Mouse (Mus musculus) frontal cortex, postnatal 10 days (tissue): ENCODE measurements around the gene Lrrc61.
"Not testable (repeated sequence)": the region's sequence is repeated elsewhere in the genome, so short reads cannot be mapped to it uniquely, and the experiment has no call there.

Source experiments
- DNase-seq, 2 experiments: peaks; one replicate each; pipeline ENCODE4 v3.0.0; 2022; ENCODE audit warnings: low spot score in 2 of 2, mixed read lengths in 1 of 2

The Lrrc61 gene

DNA sequence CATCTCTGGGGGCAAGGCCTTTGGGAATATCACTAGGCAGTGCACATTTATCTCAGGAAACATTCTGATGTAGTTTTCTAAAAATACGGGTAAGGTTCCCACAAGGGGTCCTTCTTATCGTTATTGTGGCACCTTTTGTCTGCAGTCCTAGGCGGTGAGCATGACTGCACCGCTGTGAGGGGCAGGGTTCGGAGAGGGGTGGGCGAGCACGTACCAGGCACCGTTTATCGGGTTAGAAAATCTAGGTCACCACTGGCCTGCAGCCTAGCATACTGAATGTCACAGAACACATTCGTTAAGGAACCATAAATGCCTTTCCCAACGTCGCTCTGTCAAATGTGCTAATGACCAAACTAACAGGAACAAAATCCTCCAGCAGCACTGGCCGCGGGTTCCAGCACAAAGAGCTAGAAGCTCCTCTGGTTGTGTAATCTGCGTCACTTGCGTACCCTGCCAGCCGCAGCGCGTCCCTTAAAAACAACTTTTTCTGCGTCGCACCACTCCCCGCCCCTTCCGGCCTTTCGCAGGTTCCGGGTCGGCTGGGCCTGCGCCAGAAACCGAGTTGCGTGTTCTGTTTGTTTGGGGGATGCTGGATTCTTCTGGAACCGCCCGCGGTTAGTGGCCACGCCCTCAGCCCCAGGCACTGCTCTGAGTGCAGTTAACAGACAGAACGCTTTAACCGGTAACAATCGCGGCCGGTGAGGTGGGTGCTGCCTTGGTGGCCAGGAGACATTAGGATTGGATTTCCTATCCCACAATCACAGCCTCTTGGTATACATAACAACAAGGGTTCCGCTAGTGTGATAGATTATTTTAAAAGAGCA is at the start of gene Lrrc61:
Lrrc61 (plus strand) TSS at position 517 of the 824 bp plus-strand sequence.
- DNase-seq, result peak; percentile 94 to 96

DNA sequence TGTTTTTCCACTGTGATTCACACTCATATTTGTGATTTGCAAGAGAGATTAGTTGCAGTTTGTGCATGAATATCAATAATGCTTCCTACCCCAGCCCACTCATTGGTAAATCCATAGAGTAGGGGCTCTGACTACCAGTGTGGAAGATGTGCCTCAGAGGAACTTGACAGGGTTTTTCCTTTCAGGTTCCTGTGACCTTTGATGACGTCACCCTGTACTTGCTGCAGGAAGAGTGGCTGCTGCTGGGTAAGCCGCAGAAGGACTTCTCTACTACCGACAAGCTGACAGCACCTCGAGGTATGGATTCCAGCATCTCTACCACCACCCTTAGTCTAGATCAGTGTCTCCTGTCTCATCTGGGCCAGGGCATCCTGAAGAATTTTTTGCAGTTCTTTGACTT is 46.5 kb upstream of the Lrrc61 start:
- no peak for DNase-seq

DNA sequence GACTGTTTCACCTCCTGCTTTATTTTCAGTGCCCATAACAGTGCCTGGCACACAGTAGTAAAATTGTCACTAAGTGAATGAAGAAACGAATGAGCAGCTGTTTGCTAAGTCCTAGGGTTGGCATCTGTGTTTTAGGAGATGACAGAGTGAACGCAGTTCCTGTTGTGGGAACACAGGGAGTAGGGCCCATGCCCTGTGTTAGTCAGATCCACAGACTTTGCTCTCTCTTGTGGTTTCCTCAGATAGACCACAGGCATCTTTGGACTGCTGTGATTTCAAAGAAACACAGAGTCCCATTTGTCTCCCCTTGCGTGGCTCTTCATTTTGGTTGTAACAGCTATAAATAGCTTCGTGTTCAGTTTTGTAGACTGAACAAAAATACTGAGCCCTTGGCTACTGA is 44.2 kb upstream of the Lrrc61 start:
- DNase-seq, result no peak

DNA sequence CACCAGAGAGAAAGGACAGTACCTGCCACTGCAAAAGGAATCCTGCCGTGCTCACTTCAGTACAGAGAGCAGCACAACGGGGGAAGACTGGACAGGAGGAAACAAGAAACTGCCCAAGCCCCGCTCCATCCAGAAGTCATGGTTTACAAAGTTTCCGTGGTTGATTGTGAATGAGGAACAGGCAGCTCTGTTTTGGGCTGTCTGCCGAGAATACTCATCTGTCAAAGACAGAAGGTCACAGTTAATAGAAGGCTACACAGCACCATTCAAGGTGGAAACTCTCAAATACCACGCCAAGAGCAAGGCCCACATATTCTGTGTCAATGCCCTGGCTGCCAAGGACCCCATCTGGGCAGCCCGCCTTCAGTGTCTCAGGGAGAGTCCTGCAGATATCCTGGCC is 42.7 kb upstream of the Lrrc61 start:
- no peak for DNase-seq

DNA sequence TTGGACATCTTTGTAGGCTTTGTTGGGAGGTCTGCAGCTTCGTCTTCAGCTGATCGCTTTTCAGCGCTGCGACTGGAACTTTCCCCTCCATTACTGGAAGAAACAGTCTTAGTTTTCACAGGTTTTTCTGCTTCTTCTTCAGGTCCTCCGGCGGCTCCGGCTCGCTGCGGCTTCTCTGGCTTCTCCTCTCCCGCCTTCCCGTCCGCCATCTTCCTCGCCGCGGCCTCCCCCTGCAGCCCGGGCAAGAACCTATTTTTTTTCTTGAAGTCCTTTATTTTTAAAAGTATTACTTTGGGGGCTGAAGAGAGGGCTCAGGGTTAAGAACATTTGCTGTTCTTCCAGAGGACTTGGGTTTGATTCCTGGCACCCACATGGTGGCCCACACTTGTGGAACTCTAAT is 29.7 kb upstream of the Lrrc61 start:
- not testable (repeated sequence) for DNase-seq

DNA sequence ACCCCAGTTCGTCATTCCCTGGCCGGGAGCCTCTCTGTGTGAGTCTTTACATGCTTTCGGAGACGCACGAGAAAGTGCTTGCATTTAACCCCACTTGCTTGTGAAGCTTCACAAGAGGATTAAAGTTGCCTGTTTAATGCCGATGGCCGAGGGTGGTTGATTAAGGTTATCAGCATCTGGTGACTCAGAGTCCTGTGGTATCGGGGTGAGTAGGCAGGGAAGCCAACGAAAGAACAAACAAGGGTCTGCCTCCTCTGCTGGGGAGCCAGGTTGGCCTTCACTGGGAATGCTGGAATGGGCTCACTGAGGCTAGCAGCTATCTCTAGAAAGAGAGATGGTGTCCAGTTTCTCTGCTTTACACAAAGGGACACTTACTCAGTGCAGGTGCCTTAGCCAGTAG is 26.7 kb upstream of the Lrrc61 start:
- no peak for DNase-seq

DNA sequence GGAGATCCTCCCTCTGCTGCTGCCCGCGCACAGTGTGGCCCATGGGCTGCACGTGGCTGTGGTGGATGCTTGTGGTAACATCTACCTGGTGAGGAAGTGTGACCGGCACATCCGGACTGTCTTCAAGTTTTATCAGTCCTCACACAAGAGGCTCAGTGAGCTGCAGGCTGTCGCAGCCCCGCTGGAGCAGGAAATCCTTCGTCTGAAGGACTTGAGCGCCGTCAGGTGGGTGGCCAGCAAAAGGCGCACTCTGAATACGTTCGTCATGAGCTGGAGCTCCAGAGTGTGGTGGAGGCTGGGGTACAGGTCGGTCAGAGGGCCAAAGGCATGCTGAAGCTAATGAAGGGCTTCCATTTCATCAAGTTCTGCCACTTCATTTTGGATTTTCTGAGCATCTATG is 25.3 kb upstream of the Lrrc61 start:
- no peak for DNase-seq

DNA sequence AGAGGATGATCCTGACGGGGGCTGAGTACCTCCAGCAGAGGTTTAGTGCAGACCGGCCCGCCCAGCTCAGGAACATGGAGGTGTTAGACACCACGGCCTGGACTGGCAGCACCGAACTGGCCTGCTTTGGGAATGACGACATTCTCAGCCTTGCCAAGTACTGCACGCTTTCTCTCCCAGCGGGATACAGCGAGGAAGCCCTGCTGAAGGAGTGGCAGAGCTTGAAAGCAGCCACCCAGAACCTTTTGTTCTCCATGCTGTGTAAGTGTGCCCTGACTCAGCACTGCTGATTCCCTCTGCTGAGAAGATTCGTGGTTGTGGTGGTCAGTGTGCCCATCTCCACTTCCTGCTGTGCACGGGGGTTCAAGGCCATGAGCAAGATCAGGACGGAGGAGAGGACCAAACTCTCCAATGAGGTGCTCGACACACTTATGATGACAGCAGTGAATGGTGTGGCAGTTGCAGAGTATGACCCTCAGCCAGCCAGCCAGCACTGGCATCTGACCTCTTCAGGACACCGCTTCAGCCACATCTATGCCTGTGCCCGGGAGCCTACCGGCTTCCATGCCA is 24.6 kb upstream of the Lrrc61 start:
- DNase-seq, result no peak

DNA sequence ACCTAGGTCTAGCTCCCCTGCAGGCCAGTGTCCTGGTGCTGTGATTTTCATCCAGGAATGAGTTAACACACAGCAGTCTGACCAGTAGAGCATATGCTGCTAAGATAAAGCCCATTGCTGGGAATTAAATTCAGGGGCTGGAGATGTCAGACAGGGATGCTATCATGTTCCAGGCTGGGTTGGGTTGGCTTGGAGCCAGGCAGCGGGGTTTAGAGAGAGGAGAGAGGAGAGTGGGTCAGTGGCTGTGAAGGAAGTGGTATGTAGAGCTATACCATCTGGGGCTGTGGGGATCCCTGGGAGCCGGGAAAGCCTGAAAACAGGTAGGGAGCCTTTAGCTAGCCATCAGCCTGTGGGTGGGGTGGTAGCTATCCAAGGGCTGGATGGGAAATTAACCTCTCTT is 23.7 kb upstream of the Lrrc61 start:
- no peak for DNase-seq

DNA sequence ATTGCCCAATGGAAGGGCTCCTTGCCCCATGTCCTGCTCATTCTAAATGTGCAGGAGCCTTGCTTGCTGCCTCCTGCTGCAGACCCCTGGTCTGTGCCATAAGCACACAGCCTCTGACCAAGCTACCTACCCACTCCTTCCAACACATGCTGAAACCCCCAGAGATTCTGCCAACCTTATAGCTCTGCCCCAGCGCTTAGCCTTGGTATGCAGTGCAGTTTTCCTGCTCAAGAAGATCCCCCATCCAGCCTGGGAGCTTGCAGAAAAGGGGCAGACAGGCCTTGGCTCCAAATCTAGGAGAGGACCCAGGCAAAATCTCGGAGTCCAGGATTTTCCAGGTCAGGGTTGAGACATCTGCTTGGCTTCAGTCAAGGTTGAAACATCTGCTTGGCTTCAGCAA is 21.1 kb upstream of the Lrrc61 start:
- DNase-seq, result no peak

DNA sequence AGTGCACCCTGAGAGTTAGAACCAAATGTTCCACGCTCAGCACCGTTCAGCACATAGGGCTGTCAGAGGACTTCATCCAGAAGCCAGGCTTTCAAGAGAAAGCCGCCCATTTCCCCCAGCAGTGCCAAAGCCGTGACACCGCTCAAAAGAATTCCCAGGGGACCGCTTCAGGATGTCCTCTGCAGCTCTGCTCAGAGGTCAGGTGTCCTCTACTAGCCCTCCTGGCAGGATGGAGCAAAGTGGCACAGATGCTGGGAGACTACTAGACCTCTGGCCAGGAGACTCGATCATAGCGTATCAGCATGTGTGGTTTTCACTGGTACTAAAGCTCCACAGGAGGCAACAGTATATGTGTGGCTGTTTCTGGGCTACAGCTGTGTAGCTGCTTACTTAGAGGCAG is 19.7 kb upstream of the Lrrc61 start:
- DNase-seq, result no peak

DNA sequence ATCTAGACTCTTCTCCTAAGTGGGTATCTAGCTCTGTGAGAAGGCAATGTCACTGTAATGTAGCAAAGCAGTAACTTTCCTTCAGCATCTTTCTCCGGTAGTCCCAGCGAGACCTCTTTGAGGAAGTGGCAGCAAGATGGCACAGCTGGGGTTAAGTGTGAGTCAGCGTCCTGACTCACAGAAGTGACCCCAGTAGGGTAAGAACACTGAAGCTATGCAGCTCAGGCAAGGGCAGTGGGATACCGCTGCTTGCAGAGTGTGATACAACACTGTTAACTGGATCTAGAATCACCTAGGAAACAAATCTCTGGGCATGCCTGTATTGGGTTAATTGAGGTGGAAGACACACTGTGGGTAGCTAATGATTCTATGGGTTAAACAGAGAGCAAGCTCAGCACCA is 18.5 kb upstream of the Lrrc61 start:
- DNase-seq, result no peak

DNA sequence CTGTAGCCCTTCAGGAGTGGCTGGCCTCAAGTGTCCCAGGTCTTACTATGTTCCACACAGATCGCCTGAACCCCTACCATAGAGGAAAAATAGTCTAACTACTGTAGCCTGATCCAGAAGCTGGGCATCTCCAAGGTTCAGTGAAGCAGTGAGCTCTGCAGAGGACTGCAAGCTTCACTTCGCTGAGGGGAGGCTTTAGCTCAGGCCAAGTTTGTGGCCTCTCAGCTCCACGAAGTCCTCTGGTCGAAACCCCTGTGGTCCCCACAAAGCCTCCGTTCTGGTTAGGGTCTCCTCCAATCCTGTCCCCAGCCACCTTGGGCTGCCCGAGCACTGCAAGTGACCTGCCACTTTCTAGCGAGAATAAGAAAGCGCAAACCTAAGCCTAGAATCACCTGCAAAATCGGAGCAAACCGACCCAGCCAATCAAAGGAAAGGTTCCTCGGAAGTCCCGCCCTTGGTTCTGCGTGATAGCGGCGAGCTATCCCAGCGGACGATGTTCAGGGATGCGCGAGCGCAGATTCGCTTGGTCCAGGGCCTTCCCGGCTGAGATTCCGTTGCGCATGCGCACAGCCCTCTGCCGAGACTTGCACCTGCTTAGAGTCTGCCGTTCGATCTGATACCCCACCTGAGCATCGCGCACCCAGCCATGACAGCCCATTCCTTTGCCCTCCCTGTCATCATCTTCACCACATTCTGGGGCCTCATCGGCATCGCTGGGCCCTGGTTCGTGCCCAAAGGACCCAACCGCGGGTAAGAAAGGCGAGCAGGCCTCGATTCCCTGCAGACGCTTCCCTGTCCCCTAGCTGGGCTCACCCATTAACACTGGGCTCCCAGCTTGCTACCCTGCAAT is 17.3 kb upstream of the Lrrc61 start, which contains the start of gene Atp6v0e2:
Atp6v0e2 (plus strand) TSS at position 511 of the 850 bp plus-strand sequence.
- DNase-seq, result peak; percentile 82 to 90

DNA sequence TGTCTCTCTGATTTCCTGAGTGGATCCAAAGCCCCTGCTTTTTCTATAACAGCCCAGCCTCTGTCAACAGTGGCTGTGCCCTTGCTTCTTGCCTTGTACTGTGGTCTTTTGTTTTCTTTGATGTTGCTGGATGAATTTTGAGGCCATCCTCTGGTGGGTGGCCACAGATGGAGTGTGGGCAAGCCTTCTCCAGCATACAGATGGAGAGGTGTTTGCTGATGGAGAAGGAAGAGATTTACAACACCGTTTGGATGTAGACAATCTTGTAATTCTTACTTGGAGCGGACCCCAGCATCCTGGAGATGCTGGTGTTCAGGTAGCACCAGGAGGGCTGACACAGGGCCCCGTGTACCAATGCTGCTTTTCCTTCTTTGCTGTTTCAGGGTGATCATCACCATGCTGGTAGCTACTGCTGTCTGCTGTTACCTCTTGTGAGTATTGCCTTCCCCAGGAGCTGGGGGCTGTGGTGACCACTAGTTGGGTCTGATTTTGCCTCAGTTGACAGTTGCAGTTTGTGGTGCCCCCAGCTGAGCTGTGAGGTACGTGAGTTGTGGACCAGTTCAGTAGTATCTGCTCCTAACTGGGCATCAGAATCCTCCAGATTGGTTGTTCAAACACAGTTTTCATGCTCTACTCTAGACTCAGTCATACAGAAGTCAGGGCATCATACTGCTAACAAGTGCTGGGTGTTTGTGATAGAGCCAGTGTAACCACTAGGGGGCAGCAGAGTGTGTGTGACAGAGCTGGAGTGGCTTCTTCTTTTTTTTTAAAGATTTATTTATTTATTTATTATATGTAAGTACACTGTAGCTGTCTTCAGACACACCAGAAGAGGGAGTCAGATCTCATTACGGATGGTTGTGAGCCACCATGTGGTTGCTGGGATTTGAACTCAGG is 15.5 kb upstream of the Lrrc61 start:
- DNase-seq, result peak; percentile 67 to 73

DNA sequence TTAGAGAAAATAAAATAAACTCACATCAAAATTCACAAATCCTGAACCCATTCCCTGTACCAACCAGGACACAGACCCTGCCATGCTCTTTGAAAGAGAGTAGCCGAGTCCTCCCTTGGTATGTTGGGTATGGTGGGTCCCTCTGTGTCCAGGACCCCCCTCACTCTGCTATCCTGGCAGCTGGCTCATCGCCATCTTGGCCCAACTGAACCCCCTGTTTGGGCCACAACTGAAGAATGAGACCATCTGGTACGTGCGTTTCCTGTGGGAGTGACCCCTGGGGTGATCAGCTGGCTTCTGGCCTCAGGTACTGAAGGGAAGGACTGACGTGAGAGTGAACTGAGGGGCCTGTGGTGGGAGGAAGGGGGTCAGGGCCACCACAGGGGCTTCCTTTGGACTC is 14.7 kb upstream of the Lrrc61 start:
- peak in 1 of 2 experiments; percentile 7 for DNase-seq

DNA sequence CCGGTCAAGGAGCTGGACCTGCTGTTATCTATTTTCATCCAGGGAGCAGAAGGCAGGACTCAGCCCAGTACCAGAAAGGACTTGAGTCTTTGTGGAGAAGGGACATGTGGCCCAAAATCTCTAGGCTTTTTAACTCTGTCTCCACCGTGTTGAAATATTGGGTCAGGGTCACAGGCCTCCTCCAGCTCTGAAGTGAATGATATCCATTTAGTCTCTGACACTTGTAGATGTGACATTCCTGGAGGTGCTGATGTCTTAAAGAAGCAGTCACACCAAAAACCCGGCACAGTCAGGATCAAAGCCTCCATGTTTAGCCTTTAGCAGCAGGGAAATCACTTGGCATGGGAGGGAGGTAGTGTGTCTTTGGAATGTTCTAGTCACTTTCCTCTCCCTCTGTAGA is 13.9 kb upstream of the Lrrc61 start:
- no peak for DNase-seq

DNA sequence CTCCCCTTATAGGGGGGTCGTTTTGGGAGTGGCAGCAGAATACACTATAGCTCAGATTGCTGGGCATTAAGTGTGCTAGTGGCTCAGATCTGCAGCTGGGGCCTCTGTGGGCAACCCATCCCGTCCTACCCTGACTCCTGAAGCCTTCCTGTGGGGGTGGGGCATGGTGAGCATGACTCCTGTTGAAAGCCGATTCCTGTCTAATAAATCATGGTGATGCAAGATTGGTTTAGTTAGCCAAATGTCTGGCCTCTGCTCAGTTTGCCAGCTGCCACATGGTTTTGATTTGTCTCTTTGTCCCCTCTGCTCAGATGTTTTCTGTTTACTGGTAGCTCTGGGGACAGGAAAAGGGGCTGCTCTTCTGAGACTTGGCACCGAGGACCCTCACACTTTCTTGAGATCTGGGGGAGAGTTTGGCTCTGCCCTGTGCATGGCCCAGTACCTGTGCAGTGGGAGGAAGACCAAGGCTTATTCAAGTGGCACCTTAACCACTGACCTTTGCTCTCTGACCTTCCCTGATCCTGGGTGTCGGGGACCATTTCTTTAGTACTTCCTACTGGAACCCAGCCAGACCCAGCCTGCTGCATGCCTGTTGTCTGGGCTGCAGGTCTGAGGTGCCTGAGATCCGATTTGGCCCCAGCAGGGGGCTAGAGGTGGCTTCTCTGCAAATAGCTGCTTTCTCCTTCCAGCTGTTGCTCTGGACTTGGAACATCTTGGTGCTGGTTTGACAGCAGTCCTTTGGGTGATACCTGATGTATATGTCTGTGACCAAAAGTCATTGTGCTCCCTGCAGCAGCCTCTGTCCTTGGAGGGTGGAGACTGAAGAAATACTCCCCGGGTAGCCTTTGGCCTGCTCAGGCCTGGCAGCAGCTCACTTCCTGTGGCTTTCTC is 12.8 kb upstream of the Lrrc61 start:
- DNase-seq, result peak in 1 of 2 experiments; percentile 8

DNA sequence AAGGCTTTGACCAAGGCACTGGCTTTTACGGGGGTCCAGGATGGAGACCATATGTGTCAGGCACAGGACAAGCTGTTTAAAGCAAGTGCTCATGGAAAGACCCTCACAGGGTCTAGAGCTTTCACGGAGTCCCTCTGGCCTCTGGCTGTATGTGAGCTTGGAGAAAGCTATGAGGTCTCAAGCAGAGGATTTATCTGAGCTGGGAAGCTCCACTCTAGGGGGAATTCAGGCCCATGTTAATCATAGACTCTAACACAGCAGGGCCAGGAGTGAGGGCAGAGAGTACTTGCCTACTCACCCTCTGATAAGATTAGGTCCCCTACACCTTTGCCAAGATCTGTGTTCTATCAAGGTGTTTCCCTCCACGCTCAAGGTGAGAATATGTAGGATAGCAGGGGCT is 12.0 kb upstream of the Lrrc61 start:
- DNase-seq, result no peak

DNA sequence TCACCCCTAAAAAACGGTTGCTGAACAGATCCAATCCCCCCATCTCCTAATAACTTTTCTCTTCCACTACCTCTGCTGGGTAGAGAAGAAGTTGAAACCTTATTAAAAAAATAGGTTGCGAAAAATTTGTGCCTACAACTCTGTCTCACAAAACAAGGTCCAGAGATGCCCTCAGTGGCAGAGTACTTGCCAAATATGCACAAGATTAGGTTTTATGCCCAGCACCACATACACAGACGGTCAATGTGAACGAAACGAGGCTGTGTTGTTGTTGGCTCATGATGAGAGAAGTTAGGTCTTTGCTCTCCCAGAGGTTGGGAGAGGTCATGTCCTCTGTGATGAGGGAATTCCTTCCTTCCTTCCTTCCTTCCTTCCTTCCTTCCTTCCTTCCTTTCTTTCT is 9.3 kb upstream of the Lrrc61 start:
- DNase-seq, result no peak

DNA sequence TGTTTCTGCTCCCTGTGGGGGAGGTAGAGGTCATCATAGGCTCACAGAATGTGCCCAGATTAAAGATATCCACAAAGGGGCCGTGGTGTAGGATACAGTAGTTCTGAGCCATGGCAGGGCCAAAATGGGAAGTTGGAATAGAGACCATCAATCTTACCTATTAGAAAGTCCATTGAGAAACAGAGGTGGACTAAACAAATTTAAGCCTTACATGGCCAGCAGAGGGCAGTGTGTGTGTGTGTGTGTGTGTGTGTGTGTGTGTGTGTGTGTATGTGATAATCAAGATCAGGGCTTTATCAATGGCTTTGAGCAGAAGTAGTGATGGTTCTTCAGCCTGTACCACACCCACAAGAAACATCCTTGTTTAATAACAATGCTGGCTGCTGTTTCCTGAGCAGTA is 8.3 kb upstream of the Lrrc61 start:
- no peak for DNase-seq
